Mouse (Mus musculus): ENCODE measurements at regions not wholly inside any gene's neighbourhood (a gene's known extent, or its start where the extent isn't known, plus 50 kb on each side); places are given as distances from the start of the nearest gene placed in this dataset.

GRCm38 (mm10) chr9:85388775-85389393, 61.7 kb upstream of the Tent5a start:
- no peak for ATAC-seq (ENCODE audit: insufficient number of reproducible peaks, low FRiP score, low TSS enrichment)

- no peak for ATAC-seq (ENCODE audit: insufficient number of reproducible peaks, low FRiP score, low TSS enrichment)
Observed at GRCm38 (mm10) chr9:85382413-85382812, 55.3 kb upstream of the Tent5a start.

DNA sequence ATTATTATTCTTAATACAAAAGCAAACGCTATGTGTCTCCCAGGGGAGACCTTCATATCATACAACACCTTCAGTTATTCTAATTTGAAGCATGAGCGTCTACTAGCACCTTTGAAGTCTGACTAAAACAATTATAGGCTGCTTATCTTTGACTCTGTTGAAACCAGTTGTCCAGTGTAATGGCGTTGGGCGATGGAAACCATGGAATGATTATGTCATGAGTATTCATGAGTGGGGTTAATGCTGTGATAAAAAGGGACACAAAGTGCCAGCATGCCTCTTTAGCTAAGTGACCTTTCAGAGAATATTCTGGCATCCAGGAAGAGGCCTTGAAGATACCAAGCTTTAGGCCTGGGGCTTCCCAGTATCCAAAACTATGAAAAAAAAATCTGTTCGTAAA, 53.6 kb upstream of the Tent5a start:
- ATAC-seq (ENCODE audit: insufficient number of reproducible peaks, low FRiP score, low TSS enrichment) = no peak

DNA sequence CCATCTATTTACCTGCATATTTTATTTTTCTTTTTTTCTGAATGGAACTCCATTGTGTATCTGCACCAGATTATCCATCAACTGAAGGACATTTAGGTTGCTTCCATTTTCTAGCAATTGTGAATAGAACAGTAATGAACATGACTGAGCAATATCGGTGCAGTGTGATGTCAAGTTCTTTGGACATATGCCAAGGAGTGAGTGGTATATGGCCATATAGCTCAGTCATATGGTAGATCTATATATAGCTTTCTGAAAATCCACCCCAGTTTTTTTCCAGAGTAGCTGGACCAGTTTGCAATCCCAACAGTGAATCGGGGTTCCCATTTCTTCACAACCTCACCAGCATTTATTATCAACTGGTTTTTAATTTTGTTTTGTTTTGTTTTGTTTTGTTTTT, 52.0 kb upstream of the Tent5a start:
- ATAC-seq (ENCODE audit: insufficient number of reproducible peaks, low FRiP score, low TSS enrichment) = no peak

Data from cerebellum, adult (tissue).